Comparison of ENCODE assay signal across 8 mouse cellular contexts in genomic region chr3:92150631-92151277, GRCm38 (mm10). TPM values are rescaled to one million over a fixed set of nuclear protein-coding genes. Genes with fewer than 3 reads are reported as not detected.
A peak's percentile ranks its signal among the peaks of the same experiment; 100 is the strongest.
DNase-seq lines count a peak whose midpoint lies in the region; ATAC-seq and TF ChIP-seq lines count a peak whose summit lies in the region.

No protein-coding gene starts in this region.

- H3K4me2 ChIP-seq in forebrain, embryonic 15.5 days (replicated peaks), result no peak overlapping the region
- no peak overlapping the region for H3K4me2 ChIP-seq in intestine, embryonic 15.5 days (replicated peaks)
- no peak overlapping the region for H3K4me2 ChIP-seq in midbrain, embryonic 13.5 days (replicated peaks)

- H3K4me3 ChIP-seq in heart, embryonic 10.5 days, result no peak overlapping the region
- no peak overlapping the region for H3K4me3 ChIP-seq in forebrain, embryonic 15.5 days
- no peak overlapping the region for H3K4me3 ChIP-seq in intestine, embryonic 15.5 days (replicated peaks)
- H3K4me3 ChIP-seq in midbrain, embryonic 13.5 days (replicated peaks), result no peak overlapping the region

- WGBS in heart, embryonic 10.5 days, result 23% methylated on average over 8 of the region's 8 CpGs
- 24% methylated on average over 8 of the region's 8 CpGs for whole genome bisulfite sequencing in forebrain, embryonic 15.5 days
- WGBS in intestine, embryonic 15.5 days, result 21% methylated on average over 8 of the region's 8 CpGs
- 25% methylated on average over 8 of the region's 8 CpGs for WGBS in midbrain, embryonic 13.5 days

- peak; percentile 79; the same call in 1 of the 2 replicates for TF ChIP-seq CTCF in brain, embryonic 14.5 days (IDR thresholded peaks at IDR 0.05; ENCODE audit: borderline replicate concordance, extremely low read depth, insufficient read depth, insufficient read length)

- H3K27me3 ChIP-seq in heart, embryonic 10.5 days (ENCODE audit: insufficient read depth, poor library complexity, severe bottlenecking), result no peaks in the 10 kb centered on the region
- H3K27me3 ChIP-seq in forebrain, embryonic 15.5 days, result no peaks in the 10 kb centered on the region
- no peaks in the 10 kb centered on the region for H3K27me3 ChIP-seq in intestine, embryonic 15.5 days (replicated peaks)
- no peaks in the 10 kb centered on the region for H3K27me3 ChIP-seq in midbrain, embryonic 13.5 days

- H3K36me3 ChIP-seq in heart, embryonic 10.5 days, result no peaks in the 10 kb centered on the region
- H3K36me3 ChIP-seq in forebrain, embryonic 15.5 days, result no peaks in the 10 kb centered on the region
- no peaks in the 10 kb centered on the region for H3K36me3 ChIP-seq in intestine, embryonic 15.5 days
- H3K36me3 ChIP-seq in midbrain, embryonic 13.5 days, result no peaks in the 10 kb centered on the region

- peak; percentile 95 for ATAC-seq in forebrain, embryonic 15.5 days (replicated peaks)
- ATAC-seq in intestine, embryonic 15.5 days, result peak; percentile 88
- ATAC-seq in midbrain, embryonic 13.5 days, result peak; percentile 97

- H3K4me1 ChIP-seq in heart, embryonic 10.5 days, result no peaks in the 10 kb centered on the region
- no peaks in the 10 kb centered on the region for H3K4me1 ChIP-seq in forebrain, embryonic 15.5 days
- no peaks in the 10 kb centered on the region for H3K4me1 ChIP-seq in intestine, embryonic 15.5 days (replicated peaks)
- no peaks in the 10 kb centered on the region for H3K4me1 ChIP-seq in midbrain, embryonic 13.5 days (replicated peaks)

- DNase-seq in heart, adult 8-10 months (ENCODE audit: low spot score), result peak; percentile 25
- no peak for DNase-seq in heart, embryonic 10.5 days (ENCODE audit: low spot score)
- peak; percentile 88 for DNase-seq in brain, embryonic 14.5 days (ENCODE audit: low read depth)
- peak; percentile 76 to 80 for DNase-seq in left cerebral cortex, postnatal 14 days (ENCODE audit: low spot score in 2 of 2)
- peak; percentile 45 for DNase-seq in yolk sac, embryonic 10.5 days (ENCODE audit: low spot score)

- intact Hi-C loops in left cerebral cortex, postnatal 14 days (cut with DNase I), result loop anchor here (5.0 to 10.0 kb wide), 5 partner anchors 242 to 844 kb away; partner anchors contain the start of genes 2210017I01Rik and Lce3f

- TF ChIP-seq POLR2A in brain, embryonic 14.5 days (IDR thresholded peaks at IDR 0.05; ENCODE audit: borderline replicate concordance, extremely low read depth, insufficient read depth, insufficient read length, poor library complexity, severe bottlenecking), result no peak

- H3K9me3 ChIP-seq in heart, embryonic 10.5 days, result no peaks in the 10 kb centered on the region
- H3K9me3 ChIP-seq in forebrain, embryonic 15.5 days, result no peaks in the 10 kb centered on the region
- H3K9me3 ChIP-seq in intestine, embryonic 15.5 days, result no peaks in the 10 kb centered on the region
- H3K9me3 ChIP-seq in midbrain, embryonic 13.5 days, result no peaks in the 10 kb centered on the region

- no peak overlapping the region for H3K27ac ChIP-seq in heart, embryonic 10.5 days
- H3K27ac ChIP-seq in forebrain, embryonic 15.5 days (replicated peaks), result no peak overlapping the region
- no peak overlapping the region for H3K27ac ChIP-seq in intestine, embryonic 15.5 days
- no peak overlapping the region for H3K27ac ChIP-seq in midbrain, embryonic 13.5 days

- H3K9ac ChIP-seq in forebrain, embryonic 15.5 days (replicated peaks), result no peak overlapping the region
- no peak overlapping the region for H3K9ac ChIP-seq in intestine, embryonic 15.5 days
- H3K9ac ChIP-seq in midbrain, embryonic 13.5 days (replicated peaks), result no peak overlapping the region

RNA-seq across cellular contexts. Expression of gene Lelp1, which starts 8.2 kb away (rescaled TPM):
- not detected for total RNA-seq in heart, adult 8-10 months (2022)
- not detected in 2 replicates for polyA plus RNA-seq in heart, embryonic 10.5 days (2016; fragmentation: Nextera tagmentation; extraction: Ambion mirVana)
- polyA plus RNA-seq in brain, embryonic 14.5 days (2012; rRNA removed), result not detected in 2 replicates
- not detected in 2 replicates for polyA plus RNA-seq in forebrain, embryonic 15.5 days (2015; fragmentation: Nextera tagmentation; extraction: Ambion mirVana)
- polyA plus RNA-seq in intestine, embryonic 15.5 days (2015; fragmentation: Nextera tagmentation; extraction: Ambion mirVana), result not detected in 2 replicates
- total RNA-seq in left cerebral cortex, postnatal 14 days (2021), result not detected
- polyA plus RNA-seq in midbrain, embryonic 13.5 days (2015; fragmentation: Nextera tagmentation; extraction: Ambion mirVana), result not detected in 2 replicates

RNA-seq across cellular contexts. Expression of gene Prr9, which starts 27.0 kb away (rescaled TPM):
- total RNA-seq in heart, adult 8-10 months (2022), result not detected
- polyA plus RNA-seq in heart, embryonic 10.5 days (2016; fragmentation: Nextera tagmentation; extraction: Ambion mirVana), result not detected in 2 replicates
- polyA plus RNA-seq in brain, embryonic 14.5 days (2012; rRNA removed), result not detected in 2 replicates
- not detected in 2 replicates for polyA plus RNA-seq in forebrain, embryonic 15.5 days (2015; fragmentation: Nextera tagmentation; extraction: Ambion mirVana)
- polyA plus RNA-seq in intestine, embryonic 15.5 days (2015; fragmentation: Nextera tagmentation; extraction: Ambion mirVana), result not detected in 2 replicates
- not detected for total RNA-seq in left cerebral cortex, postnatal 14 days (2021)
- not detected in 2 replicates for polyA plus RNA-seq in midbrain, embryonic 13.5 days (2015; fragmentation: Nextera tagmentation; extraction: Ambion mirVana)
